12 mouse cellular contexts compared by ENCODE assay signal in genomic region chr2:38514411-38514810, GRCm38 (mm10). TPM values are rescaled to one million over a fixed set of nuclear protein-coding genes. Genes with fewer than 3 reads are reported as not detected.
DNase-seq lines count a peak whose midpoint lies in the region; ATAC-seq and TF ChIP-seq lines count a peak whose summit lies in the region.
"Had no signal": no experiment of that assay in that cellular context is flagged by ENCODE, and none has a peak within 500 bp of the region (broad histone marks: within the 10 kb centered on the region; RNA-seq: fewer than 3 reads in every experiment).

No protein-coding gene starts in this region.

- H3K9ac ChIP-seq in forebrain, postnatal 0 days = no peak overlapping the region
- H3K9ac ChIP-seq in lung, embryonic 16.5 days (ENCODE audit: low read length) = no peak overlapping the region
- no peak overlapping the region for H3K9ac ChIP-seq in intestine, postnatal 0 days (ENCODE audit: low read depth, low read length)

- TF ChIP-seq CTCF in forebrain, postnatal 0 days (IDR thresholded peaks at IDR 0.05; ENCODE audit: low read depth) = no peak
- no peak for TF ChIP-seq CTCF in lung, adult 2 months (IDR thresholded peaks at IDR 0.05; ENCODE audit: insufficient read depth, low read length)
- no peak for TF ChIP-seq CTCF in intestine, postnatal 0 days (IDR thresholded peaks at IDR 0.05; ENCODE audit: low read depth)
- no peak for TF ChIP-seq CTCF in small intestine, adult 2 months (IDR thresholded peaks at IDR 0.05; ENCODE audit: extremely low read depth, insufficient read length, insufficient replicate concordance, low read depth, low read length)

- H3K27me3 ChIP-seq in forebrain, embryonic 10.5 days (ENCODE audit: poor library complexity, severe bottlenecking) = no peaks in the 10 kb centered on the region
- no peaks in the 10 kb centered on the region for H3K27me3 ChIP-seq in forebrain, postnatal 0 days (ENCODE audit: insufficient read depth, low read length)
- no peaks in the 10 kb centered on the region for H3K27me3 ChIP-seq in lung, embryonic 16.5 days (ENCODE audit: control insufficient read depth, insufficient read depth, low read depth, low read length)
- no peaks in the 10 kb centered on the region for H3K27me3 ChIP-seq in intestine, postnatal 0 days (replicated peaks; ENCODE audit: control insufficient read depth, insufficient read depth, low read length)
- H3K27me3 ChIP-seq in small intestine, adult 2 months (ENCODE audit: control insufficient read depth, insufficient read depth, low read length) = no peaks in the 10 kb centered on the region
- H3K27me3 ChIP-seq: embryonic facial prominence, embryonic 13.5 days had no signal

- no peaks in the 10 kb centered on the region for H3K9me3 ChIP-seq in forebrain, embryonic 10.5 days
- H3K9me3 ChIP-seq in forebrain, postnatal 0 days (ENCODE audit: low read length) = no peaks in the 10 kb centered on the region
- no peaks in the 10 kb centered on the region for H3K9me3 ChIP-seq in lung, embryonic 16.5 days (ENCODE audit: control insufficient read depth, low read length)
- no peaks in the 10 kb centered on the region for H3K9me3 ChIP-seq in intestine, postnatal 0 days (ENCODE audit: control insufficient read depth)
- H3K9me3 ChIP-seq: embryonic facial prominence, embryonic 13.5 days had no signal

- no peak for ATAC-seq in forebrain, postnatal 0 days
- ATAC-seq in lung, embryonic 16.5 days (ENCODE audit: low read depth) = no peak
- peak; percentile 67 for ATAC-seq in intestine, postnatal 0 days

- peaks cover 26% of the 10 kb centered on the region for H3K36me3 ChIP-seq in forebrain, embryonic 10.5 days (replicated peaks)
- no peaks in the 10 kb centered on the region for H3K36me3 ChIP-seq in forebrain, postnatal 0 days (ENCODE audit: insufficient read depth)
- no peaks in the 10 kb centered on the region for H3K36me3 ChIP-seq in lung, embryonic 16.5 days (ENCODE audit: control insufficient read depth, insufficient read depth, low read length)
- H3K36me3 ChIP-seq in intestine, postnatal 0 days (ENCODE audit: control insufficient read depth, insufficient read depth) = no peaks in the 10 kb centered on the region
- H3K36me3 ChIP-seq in small intestine, adult 2 months (ENCODE audit: control insufficient read depth, insufficient read depth, low read length) = 0 out of 2 replicates have a peak, but pooled peaks cover 5% of the 10 kb centered on the region

- no peak for TF ChIP-seq POLR2A in lung, adult 2 months (IDR thresholded peaks at IDR 0.05; ENCODE audit: borderline replicate concordance, extremely low read depth, low read depth, low read length)
- no peak for TF ChIP-seq POLR2A in small intestine, adult 2 months (IDR thresholded peaks at IDR 0.05; ENCODE audit: low read depth, low read length)

- H3K27ac ChIP-seq in forebrain, embryonic 10.5 days = peak overlapping the region; percentile 85
- no peak overlapping the region for H3K27ac ChIP-seq in forebrain, postnatal 0 days (ENCODE audit: low read depth, low read length)
- peak overlapping the region; percentile 26 for H3K27ac ChIP-seq in lung, embryonic 16.5 days (ENCODE audit: low read length)
- H3K27ac ChIP-seq in intestine, postnatal 0 days (ENCODE audit: low read depth, low read length) = peak overlapping the region; percentile 46
- H3K27ac ChIP-seq in small intestine, adult 2 months (ENCODE audit: insufficient read depth, low read depth, low read length) = peak overlapping the region; percentile 86
- H3K27ac ChIP-seq: embryonic facial prominence, embryonic 13.5 days had no signal

- 77% methylated on average over 7 of the region's 7 CpGs for WGBS in forebrain, embryonic 10.5 days
- WGBS in forebrain, postnatal 0 days = 55% methylated on average over 7 of the region's 7 CpGs
- WGBS in lung, embryonic 16.5 days = 36% methylated on average over 7 of the region's 7 CpGs
- WGBS in lung, adult 2 months = 45% methylated on average over 7 of the region's 7 CpGs
- 42% methylated on average over 7 of the region's 7 CpGs for WGBS in intestine, postnatal 0 days
- WGBS in small intestine, adult 2 months = 30% methylated on average over 7 of the region's 7 CpGs

- H3K4me1 ChIP-seq in forebrain, embryonic 10.5 days = peaks cover 69% of the 10 kb centered on the region
- H3K4me1 ChIP-seq in forebrain, postnatal 0 days (ENCODE audit: insufficient read depth) = no peaks in the 10 kb centered on the region
- H3K4me1 ChIP-seq in lung, embryonic 16.5 days (replicated peaks; ENCODE audit: control insufficient read depth, insufficient read depth, low read length) = peaks cover 40% of the 10 kb centered on the region
- peaks cover 8% of the 10 kb centered on the region for H3K4me1 ChIP-seq in lung, adult 2 months (ENCODE audit: control insufficient read depth, insufficient read depth, low read length)
- H3K4me1 ChIP-seq in intestine, postnatal 0 days (replicated peaks; ENCODE audit: control insufficient read depth, insufficient read depth, low read length) = peaks cover 25% of the 10 kb centered on the region
- H3K4me1 ChIP-seq in small intestine, adult 2 months (ENCODE audit: control insufficient read depth, insufficient read depth, insufficient read length, low read length) = peaks cover 33% of the 10 kb centered on the region; the same call in 1 of the 2 replicates

- no peak overlapping the region for H3K4me2 ChIP-seq in forebrain, postnatal 0 days (ENCODE audit: low read depth)
- 0 out of 2 replicates have a peak overlapping the region, but pooled peaks have one; percentile 11 for H3K4me2 ChIP-seq in lung, embryonic 16.5 days (ENCODE audit: low read depth, low read length)
- 0 out of 2 replicates have a peak overlapping the region, but pooled peaks have one; percentile 10 for H3K4me2 ChIP-seq in intestine, postnatal 0 days (replicated peaks; ENCODE audit: low read depth)
- H3K4me2 ChIP-seq: midbrain, embryonic 11.5 days had no signal

- 0 out of 2 replicates have a peak overlapping the region, but pooled peaks have one; percentile 9 for H3K4me3 ChIP-seq in forebrain, embryonic 10.5 days
- H3K4me3 ChIP-seq in forebrain, postnatal 0 days (ENCODE audit: low read depth, low read length) = no peak overlapping the region
- no peak overlapping the region for H3K4me3 ChIP-seq in lung, embryonic 16.5 days (ENCODE audit: low read length)
- no peak overlapping the region for H3K4me3 ChIP-seq in lung, adult 2 months (replicated peaks; ENCODE audit: extremely low read depth, low read depth, low read length)
- H3K4me3 ChIP-seq in intestine, postnatal 0 days (ENCODE audit: low read depth, low read length) = no peak overlapping the region
- peak overlapping the region; percentile 38 for H3K4me3 ChIP-seq in small intestine, adult 2 months (ENCODE audit: low read depth, low read length)
- H3K4me3 ChIP-seq: embryonic facial prominence, embryonic 13.5 days had no signal

- no peak for DNase-seq in forebrain, embryonic 10.5 days (ENCODE audit: extremely low spot score, low spot score)
- DNase-seq in forebrain, postnatal 0 days = no peak
- no peak for DNase-seq in lung, adult 2 months
- DNase-seq in thymus, postnatal 36 days = no peak
- no peak for DNase-seq in thymus, postnatal 4 days
- DNase-seq: gastrocnemius, postnatal 14 days; kidney, adult 8-10 months had no signal

RNA-seq across cellular contexts. Expression of gene Nek6, which starts 3.0 kb away (rescaled TPM):
- 120 and 134 TPM in 2 replicates for polyA plus RNA-seq in forebrain, embryonic 10.5 days (2016; fragmentation: Nextera tagmentation; extraction: Ambion mirVana)
- total RNA-seq in forebrain, postnatal 0 days (2014; rRNA removed) = 19.7 and 21.0 TPM in 2 replicates
- 59.6 and 69.3 TPM in 2 replicates for polyA plus RNA-seq in forebrain, postnatal 0 days (2015; fragmentation: Nextera tagmentation; extraction: Ambion mirVana)
- 117 and 122 TPM in 2 replicates for polyA plus RNA-seq in lung, embryonic 16.5 days (2015; fragmentation: Nextera tagmentation; extraction: Ambion mirVana)
- polyA plus RNA-seq in lung, adult 2 months (2012; rRNA removed) = 25.8 and 27.6 TPM in 2 replicates
- polyA plus RNA-seq in intestine, postnatal 0 days (2015; fragmentation: Nextera tagmentation; extraction: Ambion mirVana) = 70.9 and 84.5 TPM in 2 replicates
- 24.6 and 173 TPM in 2 replicates for polyA plus RNA-seq in small intestine, adult 2 months (2012; rRNA removed)

Comparison
In these comparisons a context has a peak if more than half of its experiments do, and no peak if none do; other contexts are left out.
1. H3K4me3 ChIP-seq: peak in forebrain, embryonic 10.5 days (single experiment) and small intestine, adult 2 months (single experiment); none in forebrain, postnatal 0 days (single experiment), lung, embryonic 16.5 days (single experiment), lung, adult 2 months (single experiment) and intestine, postnatal 0 days (single experiment).